8 mouse cellular contexts compared by ENCODE assay signal in the genomic region with DNA sequence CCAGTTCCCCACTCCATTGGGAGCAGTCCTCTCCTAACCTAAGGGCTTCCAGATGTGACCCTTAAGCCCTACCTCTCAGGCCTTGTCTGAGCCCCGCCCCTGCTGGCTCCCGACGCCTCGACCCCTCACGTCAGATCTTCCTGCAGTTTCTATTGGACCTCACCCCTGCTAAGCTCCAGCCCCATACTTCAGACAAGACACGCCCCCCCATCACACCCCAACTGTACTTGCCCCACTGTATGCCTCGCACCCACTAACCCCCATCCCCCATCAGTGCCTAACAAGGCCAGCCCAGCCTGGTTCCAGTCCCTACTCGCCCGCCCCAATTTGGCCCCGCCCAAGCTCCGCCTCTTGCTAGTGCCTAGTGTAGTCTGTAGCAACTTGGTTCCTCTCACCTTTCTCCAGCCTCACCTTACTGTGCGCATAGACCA. TPM values are rescaled to one million over a fixed set of nuclear protein-coding genes. Genes with fewer than 3 reads are reported as not detected.
DNase-seq lines count a peak whose midpoint lies in the region; ATAC-seq and TF ChIP-seq lines count a peak whose summit lies in the region.

No protein-coding gene starts in this region.

- TF ChIP-seq CTCF in layer of hippocampus, adult 2 months (conservative IDR thresholded peaks at IDR 0.05) = no peak
- TF ChIP-seq CTCF in bone marrow, adult 2 months (IDR thresholded peaks at IDR 0.05; ENCODE audit: control insufficient read depth, insufficient read depth, low read length) = no peak
- no peak for TF ChIP-seq CTCF in intestine, postnatal 0 days (IDR thresholded peaks at IDR 0.05; ENCODE audit: low read depth)

- ATAC-seq in forebrain, embryonic 15.5 days (replicated peaks) = peak; percentile 85
- ATAC-seq in intestine, postnatal 0 days = peak; percentile 18; the same call in 1 of the 2 replicates
- peak; percentile 65 for ATAC-seq in neural tube, embryonic 13.5 days (ENCODE audit: low read depth)

- peak; percentile 36 to 43 for DNase-seq in layer of hippocampus, adult 2 months (ENCODE audit: low spot score in 2 of 2)
- DNase-seq in layer of hippocampus, adult 18-20 months (ENCODE audit: low spot score in 2 of 2) = no peak
- peak; percentile 74 to 85 for DNase-seq in lung, adult 18-20 months
- no peak for DNase-seq in Muller cell, postnatal 12 days (ENCODE audit: inconsistent ontology term)

- H3K9me3 ChIP-seq in forebrain, embryonic 15.5 days = no peaks in the 10 kb centered on the region
- no peaks in the 10 kb centered on the region for H3K9me3 ChIP-seq in intestine, postnatal 0 days (ENCODE audit: control insufficient read depth)
- no peaks in the 10 kb centered on the region for H3K9me3 ChIP-seq in neural tube, embryonic 13.5 days

- H3K27ac ChIP-seq in layer of hippocampus, adult 2 months = no peak overlapping the region
- no peak overlapping the region for H3K27ac ChIP-seq in bone marrow, adult 2 months (ENCODE audit: control insufficient read depth, insufficient read depth, low read depth, low read length, poor library complexity)
- no peak overlapping the region for H3K27ac ChIP-seq in forebrain, embryonic 15.5 days (replicated peaks)
- H3K27ac ChIP-seq in intestine, postnatal 0 days (ENCODE audit: low read depth, low read length) = no peak overlapping the region
- no peak overlapping the region for H3K27ac ChIP-seq in neural tube, embryonic 13.5 days (replicated peaks)

- peaks cover 14% of the 10 kb centered on the region for H3K27me3 ChIP-seq in forebrain, embryonic 15.5 days
- no peaks in the 10 kb centered on the region for H3K27me3 ChIP-seq in intestine, postnatal 0 days (replicated peaks; ENCODE audit: control insufficient read depth, insufficient read depth, low read length)
- peaks cover 25% of the 10 kb centered on the region for H3K27me3 ChIP-seq in neural tube, embryonic 13.5 days

- peak overlapping the region; percentile 46 for H3K4me3 ChIP-seq in layer of hippocampus, adult 2 months
- H3K4me3 ChIP-seq in bone marrow, adult 2 months (replicated peaks; ENCODE audit: control insufficient read depth, low read depth, low read length) = peak overlapping the region; percentile 29
- H3K4me3 ChIP-seq in forebrain, embryonic 15.5 days = peak overlapping the region; percentile 41
- H3K4me3 ChIP-seq in intestine, postnatal 0 days (ENCODE audit: low read depth, low read length) = peak overlapping the region; percentile 27
- H3K4me3 ChIP-seq in neural tube, embryonic 13.5 days = peak overlapping the region; percentile 35

- WGBS in bone marrow, adult 2 months = 5% methylated on average over 12 of the region's 12 CpGs
- WGBS in forebrain, embryonic 15.5 days = 2% methylated on average over 12 of the region's 12 CpGs
- 5% methylated on average over 12 of the region's 12 CpGs for WGBS in intestine, postnatal 0 days
- WGBS in neural tube, embryonic 13.5 days = under 1% methylated on average over 12 of the region's 12 CpGs

- TF ChIP-seq POLR2A in bone marrow, adult 2 months (IDR thresholded peaks at IDR 0.05; ENCODE audit: borderline replicate concordance, control insufficient read depth, low read depth, low read length) = no peak

- no peaks in the 10 kb centered on the region for H3K36me3 ChIP-seq in forebrain, embryonic 15.5 days
- H3K36me3 ChIP-seq in intestine, postnatal 0 days (ENCODE audit: control insufficient read depth, insufficient read depth) = no peaks in the 10 kb centered on the region
- no peaks in the 10 kb centered on the region for H3K36me3 ChIP-seq in neural tube, embryonic 13.5 days

- H3K4me1 ChIP-seq in bone marrow, adult 2 months (ENCODE audit: control insufficient read depth, insufficient read depth, low read length) = peaks cover 2% of the 10 kb centered on the region; the same call in 1 of the 2 replicates
- H3K4me1 ChIP-seq in forebrain, embryonic 15.5 days = peaks cover 24% of the 10 kb centered on the region
- peaks cover 11% of the 10 kb centered on the region for H3K4me1 ChIP-seq in intestine, postnatal 0 days (replicated peaks; ENCODE audit: control insufficient read depth, insufficient read depth, low read length)
- H3K4me1 ChIP-seq in neural tube, embryonic 13.5 days (replicated peaks) = peaks cover 46% of the 10 kb centered on the region

- H3K9ac ChIP-seq in forebrain, embryonic 15.5 days (replicated peaks) = peak overlapping the region; percentile 26; the same call in 1 of the 2 replicates
- H3K9ac ChIP-seq in intestine, postnatal 0 days (ENCODE audit: low read depth, low read length) = no peak overlapping the region
- H3K9ac ChIP-seq in neural tube, embryonic 13.5 days = peak overlapping the region; percentile 54; the same call in 1 of the 2 replicates

- H3K4me2 ChIP-seq in forebrain, embryonic 15.5 days (replicated peaks) = peak overlapping the region; percentile 63
- H3K4me2 ChIP-seq in intestine, postnatal 0 days (replicated peaks; ENCODE audit: low read depth) = peak overlapping the region; percentile 66
- peak overlapping the region; percentile 61 for H3K4me2 ChIP-seq in neural tube, embryonic 13.5 days

RNA-seq across cellular contexts. Expression of a gene that starts 32.3 kb away (rescaled TPM):
- total RNA-seq in layer of hippocampus, adult 2 months (2021) = 1 to 10 TPM; 4.2 to 4.3 TPM
- 1 to 10 TPM; 3.7 to 4.4 TPM for total RNA-seq in layer of hippocampus, adult 18-20 months (2021)
- polyA plus RNA-seq in bone marrow, adult 2 months (2011; ENCODE audit: insufficient read depth, insufficient read length, low replicate concordance, missing spikeins) = not detected in 2 replicates
- polyA plus RNA-seq in forebrain, embryonic 15.5 days (2015; fragmentation: Nextera tagmentation; extraction: Ambion mirVana) = 8.8 TPM in 2 replicates
- polyA plus RNA-seq in intestine, postnatal 0 days (2015; fragmentation: Nextera tagmentation; extraction: Ambion mirVana) = 1.6 and 2.0 TPM in 2 replicates
- polyA plus RNA-seq in neural tube, embryonic 13.5 days (2015; fragmentation: Nextera tagmentation; extraction: Ambion mirVana) = 5.0 and 5.8 TPM in 2 replicates

RNA-seq across cellular contexts. Expression of a gene that starts 49.8 kb away (rescaled TPM):
- 1 to 10 TPM; 2.0 TPM for total RNA-seq in layer of hippocampus, adult 2 months (2021)
- 1 to 10 TPM; 1.4 to 1.7 TPM for total RNA-seq in layer of hippocampus, adult 18-20 months (2021)
- polyA plus RNA-seq in bone marrow, adult 2 months (2011; ENCODE audit: insufficient read depth, insufficient read length, low replicate concordance, missing spikeins) = 16.7 and 18.3 TPM in 2 replicates
- polyA plus RNA-seq in forebrain, embryonic 15.5 days (2015; fragmentation: Nextera tagmentation; extraction: Ambion mirVana) = 0.41 and 0.64 TPM in 2 replicates
- polyA plus RNA-seq in intestine, postnatal 0 days (2015; fragmentation: Nextera tagmentation; extraction: Ambion mirVana) = 1.7 and 2.1 TPM in 2 replicates
- polyA plus RNA-seq in neural tube, embryonic 13.5 days (2015; fragmentation: Nextera tagmentation; extraction: Ambion mirVana) = 0.95 and 1.4 TPM in 2 replicates

Comparison
In these comparisons a context has a peak if more than half of its experiments do, and no peak if none do; other contexts are left out.
1. DNase-seq: peak in layer of hippocampus, adult 2 months (2 of 2) and lung, adult 18-20 months (2 of 2); none in layer of hippocampus, adult 18-20 months (0 of 2) and Muller cell, postnatal 12 days (single experiment).
2. ATAC-seq: peak in every context shown above with its lines; median percentile 85 in forebrain, embryonic 15.5 days; 65 in neural tube, embryonic 13.5 days; 18 in intestine, postnatal 0 days.
3. Peak in every context shown above with its lines, with median percentiles within 50 percentile points of each other: H3K4me3 ChIP-seq and H3K4me2 ChIP-seq.